Mouse (Mus musculus) lung, postnatal 4 days (tissue): ENCODE measurements at regions not wholly inside any gene's neighbourhood (a gene's known extent, or its start where the extent isn't known, plus 50 kb on each side); places are given as distances from the start of the nearest gene placed in this dataset.

ENCODE experiments used
- DNase-seq, 2 experiments: peaks; one replicate each; pipeline ENCODE4 v3.0.0; 2021

DNA sequence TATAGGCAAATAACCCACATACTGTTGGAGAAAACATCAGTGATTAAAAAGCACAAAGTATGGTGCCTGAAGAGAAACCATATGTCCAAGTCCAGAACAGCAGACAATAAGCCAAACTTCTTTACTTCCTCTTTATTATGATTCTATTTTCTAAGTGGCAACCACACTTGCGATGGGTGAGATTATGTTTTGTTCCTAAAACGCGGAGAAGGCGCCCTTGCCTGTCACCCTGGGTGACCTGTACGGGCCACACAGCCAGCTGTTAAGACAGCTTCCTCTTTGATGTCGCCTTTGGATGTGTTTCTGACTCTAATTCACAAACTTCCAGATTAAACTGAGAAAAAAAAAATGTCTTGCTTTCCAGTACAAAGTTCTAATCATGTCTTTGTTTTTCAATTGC lies 83.9 kb upstream of the Sgip1 start:
- DNase-seq, result no peak

DNA sequence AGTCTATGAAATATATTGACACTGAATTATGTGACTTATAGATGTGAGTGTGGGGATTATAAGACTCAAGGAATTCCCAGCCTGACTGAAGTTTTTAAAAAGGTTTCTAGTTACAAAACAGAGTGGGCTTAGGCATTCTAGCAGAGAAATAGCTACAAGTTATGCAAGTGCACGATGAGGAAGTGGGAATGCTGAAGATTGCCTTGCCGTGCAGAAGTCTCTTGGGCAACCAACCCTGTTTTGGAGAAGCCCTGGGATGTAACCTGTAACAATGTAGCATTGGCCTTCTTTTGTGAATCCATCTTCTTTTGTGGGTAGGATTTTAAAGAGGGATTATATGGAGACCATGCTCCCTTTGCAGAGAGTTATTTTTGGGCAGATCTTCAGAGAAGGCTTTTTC lies 82.5 kb upstream of the Sgip1 start:
- peak in 1 of 2 experiments; percentile 16 for DNase-seq

DNA sequence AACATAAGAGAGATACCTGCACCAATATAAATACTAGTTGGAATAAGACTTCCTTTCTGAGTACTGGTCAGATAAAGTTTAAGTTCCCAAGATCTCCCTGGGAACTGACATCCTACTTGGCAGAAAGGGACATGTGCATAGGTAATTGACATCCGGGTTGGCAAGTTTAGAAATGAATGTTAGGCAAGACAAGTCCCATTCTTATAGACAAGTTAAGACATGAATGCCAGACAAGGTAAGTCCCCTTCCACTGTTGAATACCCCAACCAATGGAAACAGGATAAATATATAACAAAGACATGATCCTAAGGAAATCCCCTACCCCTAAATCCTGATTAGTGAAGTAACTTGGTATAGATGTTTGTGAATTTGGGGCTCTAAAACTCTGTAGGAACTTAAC lies 77.5 kb upstream of the Sgip1 start:
- no peak for DNase-seq

DNA sequence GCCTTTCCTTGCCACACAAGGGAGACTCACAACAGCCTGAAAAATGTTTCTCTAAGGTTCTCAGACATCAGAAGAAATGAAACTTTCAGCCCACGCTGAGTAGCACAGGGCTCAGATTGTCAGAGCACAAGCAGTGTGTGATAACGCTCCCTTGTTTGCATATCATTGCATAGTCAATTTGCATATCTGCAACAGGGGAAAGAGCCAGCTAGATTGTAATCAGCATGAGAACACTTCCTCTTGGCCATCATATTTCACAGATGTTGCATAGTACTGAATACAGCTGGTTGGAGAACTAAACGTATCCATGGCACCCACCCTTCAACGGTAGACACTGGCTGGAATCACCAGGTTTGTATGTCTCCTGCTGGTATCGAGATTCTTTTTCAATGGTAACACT lies 58.9 kb upstream of the Sgip1 start:
- DNase-seq, result no peak

DNA sequence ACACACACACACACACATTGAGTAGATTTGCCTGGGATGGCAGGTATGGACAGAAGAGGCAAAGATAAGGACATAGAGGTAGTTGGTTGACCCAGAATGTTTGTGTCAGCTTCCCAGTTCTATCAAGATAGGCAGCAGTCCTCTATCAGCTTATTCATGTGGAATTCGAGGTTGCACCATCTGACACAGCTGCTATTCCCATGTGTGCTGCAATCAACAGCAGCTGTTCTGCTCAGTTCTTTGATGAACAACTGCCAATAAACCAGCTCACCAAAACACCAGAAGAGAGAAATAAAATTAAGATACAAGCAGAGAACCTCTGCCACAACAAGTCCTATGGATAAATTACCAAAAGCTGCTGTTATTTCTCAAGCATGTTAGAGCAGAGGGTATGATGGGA lies 56.1 kb upstream of the Sgip1 start:
- peak; percentile 6 to 43 for DNase-seq

DNA sequence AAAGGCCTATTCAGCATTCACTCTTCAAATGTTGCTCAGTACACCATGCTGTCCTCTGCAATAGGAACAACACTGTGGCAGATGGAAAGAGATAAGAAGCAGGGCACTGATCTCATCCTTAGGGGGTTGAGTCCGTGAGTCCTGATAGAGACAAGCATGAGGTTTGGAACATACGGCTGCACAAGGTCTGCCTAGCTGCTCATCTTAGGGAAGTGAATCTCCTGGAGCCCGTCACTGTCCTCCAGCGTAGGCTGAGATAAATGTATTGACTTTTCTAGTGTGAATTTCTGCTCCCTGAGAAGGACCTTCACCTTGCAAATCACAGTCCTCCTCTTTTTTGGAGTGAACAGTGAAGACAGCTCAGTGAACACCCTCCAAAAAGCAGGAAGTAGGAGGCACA lies 52.7 kb upstream of the Sgip1 start:
- no peak for DNase-seq
